Mouse (Mus musculus) embryonic facial prominence, embryonic 10.5 days (tissue): ENCODE data around the gene Slc2a13. TPM values are rescaled to one million over a fixed set of nuclear protein-coding genes. Genes with fewer than 3 reads are reported as not detected.

Experiments used
- DNase-seq: peaks from one replicate; pipeline ENCODE4 v3.0.0-alpha.2; 2017; ENCODE audit warnings: low spot score
- H3K27ac ChIP-seq: fragments of 300-500 bp; sonication (generic); replicated peaks from 2 replicates; pipeline ENCODE4 v1.5.1; 2016; ENCODE audit warnings: mild to moderate bottlenecking
- H3K27me3 ChIP-seq: fragments of 300-500 bp; sonication (generic); replicated peaks from 2 replicates; pipeline ENCODE4 v1.6.1; 2016; ENCODE audit warnings: low read depth, mild to moderate bottlenecking; ENCODE audit not compliant: poor library complexity, severe bottlenecking
- H3K36me3 ChIP-seq: fragments of 300-500 bp; sonication (generic); replicated peaks from 2 replicates; pipeline ENCODE4 v1.6.1; 2016; ENCODE audit warnings: mild to moderate bottlenecking, moderate library complexity
- H3K4me1 ChIP-seq: fragments of 300-500 bp; sonication (generic); 2 replicates; pipeline ENCODE4 v1.6.1; 2016
- H3K4me3 ChIP-seq: fragments of 300-500 bp; sonication (generic); 2 replicates; pipeline ENCODE4 v1.5.1; 2016; ENCODE audit warnings: mild to moderate bottlenecking, moderate library complexity
- H3K9me3 ChIP-seq: fragments of 300-500 bp; sonication (generic); 2 replicates; pipeline ENCODE4 v1.6.1; 2016; ENCODE audit warnings: mild to moderate bottlenecking
- WGBS: fragments of 180-500 bp; shearing (Covaris S2); methylation state at CpG from one replicate; pipeline ENCODE4 v1.1.7; 2016; 5-methylcytosine and 5-hydroxymethylcytosine counted together
- polyA plus RNA-seq: library from polyadenylated mRNA; unstranded; fragments of >200 nt; fragmentation: Nextera tagmentation; extraction: Ambion mirVana; gene quantifications from 2 replicates; pipeline ENCODE4 v1.2.1, GENCODE M21; 2016

Slc2a13 gene
- polyA plus RNA-seq, 1 experiment from 2014 or later: 0.50 TPM

DNA sequence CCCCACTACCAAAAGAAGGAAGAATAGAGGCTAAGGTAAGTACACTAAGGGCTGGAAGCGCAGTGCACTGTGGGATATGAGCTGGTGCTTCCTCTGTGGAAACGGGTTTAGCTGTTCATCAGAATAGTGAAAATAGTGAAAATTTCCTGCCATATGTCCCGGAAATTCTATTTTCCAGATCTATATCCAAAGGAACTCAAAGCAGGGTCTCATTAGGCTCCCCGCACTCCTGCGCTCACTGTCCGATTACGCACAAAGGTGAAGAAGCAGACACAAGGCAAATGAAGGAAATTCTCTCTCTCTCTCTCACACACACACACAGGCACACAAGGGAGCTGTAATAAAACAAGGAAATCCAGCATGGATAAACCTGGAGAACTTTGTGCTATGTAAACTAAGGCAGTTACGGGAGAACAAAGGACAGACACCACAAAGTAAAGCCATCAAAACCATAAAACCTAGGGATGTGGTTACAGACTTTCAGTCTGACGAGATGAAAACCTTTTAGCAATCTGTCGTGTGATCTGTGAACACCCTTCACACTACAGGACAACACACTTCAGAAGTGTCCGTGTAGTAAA, 7.9 kb downstream of the Slc2a13 start:
- H3K27ac ChIP-seq: no peak overlapping the region
- 93% methylated on average over 11 of the region's 11 CpGs for WGBS
- H3K4me1 ChIP-seq: no peaks in the 10 kb centered on the region

DNA sequence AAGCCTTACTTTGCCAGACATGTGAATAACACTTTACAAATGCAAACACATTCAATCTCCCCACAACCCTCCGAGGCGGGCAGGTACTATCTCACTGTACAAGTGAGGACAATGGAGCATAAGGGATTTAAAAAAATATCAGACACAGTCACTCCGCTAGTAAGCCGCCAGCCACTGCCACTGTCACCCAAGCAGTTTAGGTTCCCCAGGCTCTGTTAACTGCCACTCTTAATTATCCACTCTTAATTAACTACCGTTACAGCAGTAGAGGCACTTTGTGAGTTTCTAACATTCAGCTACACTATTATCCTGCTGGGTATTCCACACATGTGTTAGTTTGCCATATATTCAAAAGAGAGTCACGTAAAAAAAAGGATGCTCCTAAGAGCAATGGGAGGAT, 11.3 kb downstream of the Slc2a13 start:
- Histone ChIP-seq H3K27ac (no peak overlapping the region), H3K4me3 (no peak overlapping the region), H3K27me3 (no peaks in the 10 kb centered on the region), H3K9me3 (no peaks in the 10 kb centered on the region), H3K4me1 (no peaks in the 10 kb centered on the region), H3K36me3 (no peaks in the 10 kb centered on the region)
- no peak for DNase-seq
- 88% methylated on average over 6 of the region's 6 CpGs for WGBS

More for the DNA sequence above, 7.9 kb downstream of the Slc2a13 start:
- H3K9me3 ChIP-seq: no peaks in the 10 kb centered on the region
- no peaks in the 10 kb centered on the region for H3K36me3 ChIP-seq
- 0 out of 2 replicates have a peak, but pooled peaks cover under 1% of the 10 kb centered on the region for H3K27me3 ChIP-seq
- H3K4me3 ChIP-seq: no peak overlapping the region
- no peak for DNase-seq

- Histone ChIP-seq H3K4me3 (no peak overlapping the region), H3K27ac (no peak overlapping the region), H3K9me3 (no peaks in the 10 kb centered on the region), H3K36me3 (no peaks in the 10 kb centered on the region), H3K27me3 (no peaks in the 10 kb centered on the region), H3K4me1 (no peaks in the 10 kb centered on the region)
- no peak for DNase-seq
- WGBS: 91% methylated on average over 6 of the region's 6 CpGs
These were observed 17.7 kb downstream of the Slc2a13 start for GRCm38 (mm10) chr15:91555336-91555736.

DNA sequence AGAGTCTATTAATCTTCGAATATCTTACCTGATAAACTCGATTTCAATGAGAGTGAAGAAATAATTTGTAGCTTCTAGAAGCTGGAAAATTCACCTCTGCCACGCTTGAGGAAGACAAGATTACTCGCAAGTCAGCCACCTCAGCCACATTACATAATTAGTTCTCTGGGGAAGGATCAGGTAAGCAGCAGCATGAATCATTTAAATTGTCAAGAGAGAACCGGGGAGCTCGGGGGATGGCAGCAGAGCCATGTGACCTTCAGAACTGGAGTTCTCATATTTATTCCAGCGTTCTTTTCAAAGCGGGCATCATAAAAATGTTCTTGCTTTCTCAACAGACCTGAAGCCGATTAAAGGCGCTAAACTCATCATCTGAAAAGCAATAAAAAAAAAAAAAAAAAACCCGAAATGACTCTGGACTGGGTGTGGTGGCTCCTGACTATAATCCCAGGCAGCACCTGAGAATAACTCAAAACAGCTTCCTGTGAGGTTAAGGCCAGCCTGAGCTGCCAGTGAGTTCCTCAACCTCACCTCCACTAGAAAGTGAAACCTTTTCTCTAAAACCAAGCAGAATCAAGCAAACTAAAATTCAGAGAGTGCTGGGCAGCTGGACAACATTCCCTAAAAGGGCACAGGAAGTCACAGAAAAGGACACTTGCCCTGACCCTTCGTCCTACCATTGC, 24.3 kb downstream of the Slc2a13 start:
- Histone ChIP-seq H3K4me1 (peaks cover 14% of the 10 kb centered on the region), H3K36me3 (no peaks in the 10 kb centered on the region), H3K27me3 (no peaks in the 10 kb centered on the region), H3K9me3 (no peaks in the 10 kb centered on the region), H3K4me3 (no peak overlapping the region), H3K27ac (no peak overlapping the region)
- DNase-seq: peak; percentile 9
- 67% methylated on average over 12 of the region's 12 CpGs for WGBS

DNA sequence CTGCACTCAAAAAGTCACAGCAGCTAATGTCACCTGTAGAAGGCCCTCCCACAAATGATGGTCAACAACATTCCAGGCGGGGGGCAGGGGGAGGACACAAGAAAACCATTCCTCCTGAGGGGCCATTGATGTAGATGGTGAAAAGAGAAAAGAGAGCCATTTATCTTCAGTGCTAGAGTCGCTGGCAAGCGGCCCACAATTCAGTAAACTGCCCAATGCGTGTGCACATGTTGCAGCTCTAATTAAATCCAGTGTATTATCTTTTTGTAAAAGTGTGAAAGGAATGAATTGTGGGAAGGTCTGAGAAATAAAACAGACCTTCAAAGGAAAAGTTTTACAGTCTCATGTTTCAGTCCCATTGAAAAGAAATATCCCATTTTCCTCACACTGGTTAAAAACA, 28.5 kb downstream of the Slc2a13 start:
- Histone ChIP-seq H3K27me3 (no peaks in the 10 kb centered on the region), H3K4me1 (peaks cover 14% of the 10 kb centered on the region), H3K36me3 (no peaks in the 10 kb centered on the region), H3K27ac (no peak overlapping the region), H3K9me3 (no peaks in the 10 kb centered on the region), H3K4me3 (no peak overlapping the region)
- WGBS: 84% methylated on average over 4 of the region's 4 CpGs
- no peak for DNase-seq

- no peaks in the 10 kb centered on the region for H3K27me3 ChIP-seq
- H3K9me3 ChIP-seq: no peaks in the 10 kb centered on the region
- no peaks in the 10 kb centered on the region for H3K4me1 ChIP-seq
- H3K27ac ChIP-seq: no peak overlapping the region
- no peak overlapping the region for H3K4me3 ChIP-seq
- no peaks in the 10 kb centered on the region for H3K36me3 ChIP-seq
- DNase-seq: no peak
These were observed 34.6 kb downstream of the Slc2a13 start for GRCm38 (mm10) chr15:91538439-91538838.

- Histone ChIP-seq H3K4me3 (no peak overlapping the region), H3K27ac (no peak overlapping the region), H3K27me3 (no peaks in the 10 kb centered on the region), H3K36me3 (no peaks in the 10 kb centered on the region), H3K9me3 (no peaks in the 10 kb centered on the region), H3K4me1 (peaks cover 9% of the 10 kb centered on the region)
- 86% methylated on average over 2 of the region's 2 CpGs for WGBS
- no peak for DNase-seq
These were observed 46.2 kb downstream of the Slc2a13 start for GRCm38 (mm10) chr15:91526876-91527275.

DNA sequence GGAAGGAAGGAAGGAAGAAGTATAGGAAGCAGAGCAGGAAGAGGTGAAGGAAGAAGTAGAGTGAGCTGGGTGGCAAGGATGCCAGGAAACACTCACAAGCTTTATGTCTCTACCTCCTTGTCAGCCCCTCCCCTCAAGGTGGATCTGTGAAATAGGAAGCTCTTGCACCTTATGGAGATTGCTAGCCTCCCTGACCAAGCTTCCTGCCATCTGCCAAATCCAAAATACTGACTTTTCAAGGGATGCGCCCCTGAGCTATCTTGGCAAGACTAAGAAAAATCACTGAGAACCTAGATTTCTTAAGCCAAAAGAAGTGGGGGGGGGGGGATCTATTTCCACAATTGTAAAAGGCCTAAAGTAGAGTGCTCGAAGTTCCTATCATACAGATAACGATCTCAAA, 46.9 kb downstream of the Slc2a13 start:
- Histone ChIP-seq H3K27me3 (no peaks in the 10 kb centered on the region), H3K9me3 (no peaks in the 10 kb centered on the region), H3K4me1 (peaks cover 9% of the 10 kb centered on the region), H3K36me3 (no peaks in the 10 kb centered on the region), H3K27ac (no peak overlapping the region), H3K4me3 (no peak overlapping the region)
- DNase-seq: no peak
- WGBS: 92% methylated on average over 3 of the region's 3 CpGs

- 87% methylated on average over 10 of the region's 10 CpGs for WGBS
- Histone ChIP-seq H3K36me3 (no peaks in the 10 kb centered on the region), H3K9me3 (no peaks in the 10 kb centered on the region), H3K4me3 (no peak overlapping the region), H3K27me3 (no peaks in the 10 kb centered on the region), H3K4me1 (peaks cover 2% of the 10 kb centered on the region), H3K27ac (no peak overlapping the region)
- DNase-seq: no peak
These were observed 48.6 kb downstream of the Slc2a13 start for GRCm38 (mm10) chr15:91524451-91524850.

DNA sequence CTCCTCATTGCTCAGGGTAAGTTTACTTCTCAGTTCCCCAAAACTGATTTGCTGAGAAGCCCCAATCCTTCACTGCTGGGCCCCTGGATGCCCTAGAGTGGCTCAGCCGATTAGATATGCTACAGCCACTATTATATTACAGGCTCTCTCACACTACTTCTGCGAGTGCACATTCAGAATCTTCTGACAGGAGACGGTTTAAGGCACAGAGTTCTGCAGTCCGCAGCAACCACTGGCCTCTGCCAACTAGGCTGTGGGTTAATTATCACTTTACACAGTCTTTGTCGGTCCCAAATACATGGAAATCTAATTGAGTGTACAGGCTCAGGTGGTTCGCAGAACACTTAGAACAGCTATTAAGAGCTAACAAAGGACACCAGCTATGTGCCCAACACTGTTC, 69.8 kb downstream of the Slc2a13 start:
- Histone ChIP-seq H3K27me3 (no peaks in the 10 kb centered on the region), H3K4me1 (no peaks in the 10 kb centered on the region), H3K4me3 (no peak overlapping the region), H3K27ac (no peak overlapping the region), H3K36me3 (no peaks in the 10 kb centered on the region), H3K9me3 (no peaks in the 10 kb centered on the region)
- WGBS: 80% methylated on average over 6 of the region's 6 CpGs
- DNase-seq: no peak

DNA sequence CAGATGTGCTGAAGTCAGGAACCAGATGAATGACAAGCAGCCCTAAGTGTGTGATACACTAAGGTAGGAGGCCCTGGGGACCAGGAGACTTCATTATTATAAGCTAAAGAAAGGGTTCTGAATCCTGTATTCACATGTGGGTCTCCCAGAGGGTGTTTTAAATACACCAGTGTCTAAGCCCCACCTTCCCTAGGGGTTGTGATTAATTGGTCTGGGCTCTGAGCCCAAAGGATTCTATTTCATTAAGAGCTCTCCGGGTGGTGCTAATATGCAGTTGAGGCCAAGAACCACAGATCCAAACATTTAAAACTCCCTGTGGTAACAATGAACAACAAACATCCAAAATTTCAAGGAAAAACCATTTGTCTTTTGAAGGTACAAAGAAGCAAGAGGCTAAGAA, 70.4 kb downstream of the Slc2a13 start:
- Histone ChIP-seq H3K9me3 (no peaks in the 10 kb centered on the region), H3K36me3 (no peaks in the 10 kb centered on the region), H3K27me3 (no peaks in the 10 kb centered on the region), H3K4me3 (no peak overlapping the region), H3K4me1 (no peaks in the 10 kb centered on the region), H3K27ac (no peak overlapping the region)
- no peak for DNase-seq
- WGBS: 67% methylated on average over 1 of the region's 1 CpGs

GRCm38 (mm10) chr15:91502235-91502634, 70.8 kb downstream of the Slc2a13 start:
- Histone ChIP-seq H3K4me1 (no peaks in the 10 kb centered on the region), H3K4me3 (no peak overlapping the region), H3K9me3 (no peaks in the 10 kb centered on the region), H3K27ac (no peak overlapping the region), H3K36me3 (no peaks in the 10 kb centered on the region), H3K27me3 (no peaks in the 10 kb centered on the region)
- no peak for DNase-seq
- 89% methylated on average over 9 of the region's 9 CpGs for WGBS

DNA sequence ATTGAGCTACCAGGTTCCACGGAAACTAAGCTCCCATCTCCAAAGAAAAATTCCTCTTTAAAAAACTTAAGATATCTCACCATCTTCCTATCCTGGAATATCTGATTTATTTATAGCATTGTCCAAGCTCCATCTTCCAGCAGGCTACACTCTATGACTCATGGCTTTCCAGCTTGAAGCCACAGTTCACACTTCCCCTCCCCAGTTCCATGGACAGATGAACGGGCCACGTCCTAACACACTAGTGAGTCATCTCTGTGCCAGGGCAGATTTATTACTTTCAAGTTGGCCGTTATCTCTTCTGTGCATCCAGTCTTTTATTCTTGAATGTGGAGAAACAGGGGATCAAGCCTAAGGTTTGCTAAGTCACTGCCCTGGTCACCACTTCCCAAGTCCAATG, 78.0 kb downstream of the Slc2a13 start:
- no peaks in the 10 kb centered on the region for H3K27me3 ChIP-seq
- no peaks in the 10 kb centered on the region for H3K9me3 ChIP-seq
- no peak for DNase-seq
- WGBS: 94% methylated on average over 4 of the region's 4 CpGs
- no peaks in the 10 kb centered on the region for H3K36me3 ChIP-seq
- no peak overlapping the region for H3K27ac ChIP-seq
- no peaks in the 10 kb centered on the region for H3K4me1 ChIP-seq
- no peak overlapping the region for H3K4me3 ChIP-seq
